Mouse (Mus musculus) thymus, adult 2 months (tissue): ENCODE data around the gene Jarid2. TPM values are rescaled to one million over a fixed set of nuclear protein-coding genes. Genes with fewer than 3 reads are reported as not detected.

Experiments used
- DNase-seq: peaks from one replicate; pipeline ENCODE4 v3.0.0; 2021
- H3K27ac ChIP-seq: fragments of 200-500 bp; 2 replicates; pipeline ENCODE4 v1.5.1; 2012; ENCODE audit warnings: low read length, control low read depth; ENCODE audit not compliant: control insufficient read depth, insufficient read depth
- H3K27me3 ChIP-seq: fragments of 200-500 bp; 2 replicates; pipeline ENCODE4 v1.6.1; 2012; ENCODE audit warnings: mild to moderate bottlenecking, low read length, moderate library complexity, mixed read lengths; ENCODE audit not compliant: control insufficient read depth, insufficient read depth
- H3K36me3 ChIP-seq: fragments of 200-500 bp; 2 replicates; pipeline ENCODE4 v1.6.1; 2012; ENCODE audit warnings: mild to moderate bottlenecking, low read length, moderate library complexity; ENCODE audit not compliant: control insufficient read depth, insufficient read depth
- H3K4me1 ChIP-seq: fragments of 200-500 bp; replicated peaks from 2 replicates; pipeline ENCODE4 v1.6.1; 2012; ENCODE audit warnings: low read length; ENCODE audit not compliant: control insufficient read depth, insufficient read depth
- H3K4me3 ChIP-seq: fragments of 200-500 bp; 2 replicates; pipeline ENCODE4 v1.5.1; 2012; ENCODE audit warnings: mild to moderate bottlenecking, low read length, control low read depth, moderate library complexity; ENCODE audit not compliant: control insufficient read depth, insufficient read depth
- CTCF ChIP-seq: fragments of 200-500 bp; IDR thresholded peaks from 2 replicates; pipeline ENCODE4 v1.5.1; 2012; ENCODE audit warnings: mild to moderate bottlenecking, control low read depth, low read length, moderate library complexity, borderline replicate concordance; ENCODE audit not compliant: control insufficient read depth, poor library complexity, insufficient read depth; ENCODE audit errors: extremely low read depth
- POLR2A ChIP-seq: fragments of 200-500 bp; IDR thresholded peaks from 2 replicates; pipeline ENCODE4 v1.6.1; 2012; ENCODE audit warnings: mild to moderate bottlenecking, low read length, control low read depth, moderate library complexity; ENCODE audit not compliant: control insufficient read depth, poor library complexity, insufficient read depth; ENCODE audit errors: extremely low read depth
- WGBS: fragments of 180-500 bp; shearing (Covaris S2); methylation state at CpG from one replicate; pipeline ENCODE4 v1.1.7; 2018; 5-methylcytosine and 5-hydroxymethylcytosine counted together
- polyA plus RNA-seq: library from polyadenylated mRNA; depleted of rRNA; stranded (reverse); fragments of >200 nt; gene quantifications from 2 replicates; pipeline ENCODE4 v1.2.3, GENCODE M21; 2012

The Jarid2 gene
- polyA plus RNA-seq, 1 experiment, result 23.7 TPM

- 96% methylated on average over 4 of the region's 4 CpGs for WGBS
- no peaks in the 10 kb centered on the region for H3K4me1 ChIP-seq
- H3K27me3 ChIP-seq, result no peaks in the 10 kb centered on the region
- peaks cover 9% of the 10 kb centered on the region; the same call in 1 of the 2 replicates for H3K36me3 ChIP-seq
- no peak for DNase-seq
- TF ChIP-seq CTCF (no peak), POLR2A (no peak)
- no peak overlapping the region for H3K4me3 ChIP-seq
- H3K27ac ChIP-seq, result no peak overlapping the region
Observed at GRCm38 (mm10) chr13:44881001-44881400, 151.7 kb downstream of the Jarid2 start.

- 96% methylated on average over 2 of the region's 2 CpGs for WGBS
- H3K4me1 ChIP-seq, result no peaks in the 10 kb centered on the region
- no peak for DNase-seq
- H3K36me3 ChIP-seq, result peaks cover 6% of the 10 kb centered on the region; the same call in 1 of the 2 replicates
- H3K4me3 ChIP-seq, result no peak overlapping the region
- H3K27ac ChIP-seq, result no peak overlapping the region
- no peaks in the 10 kb centered on the region for H3K27me3 ChIP-seq
- TF ChIP-seq POLR2A (no peak), CTCF (no peak)
Observed at GRCm38 (mm10) chr13:44886221-44886620, 156.9 kb downstream of the Jarid2 start.

- DNase-seq, result no peak
- Histone ChIP-seq H3K27ac (no peak overlapping the region), H3K4me1 (no peaks in the 10 kb centered on the region), H3K27me3 (no peaks in the 10 kb centered on the region), H3K36me3 (no peaks in the 10 kb centered on the region), H3K4me3 (no peak overlapping the region)
- TF ChIP-seq POLR2A (no peak), CTCF (no peak)
- WGBS, result 91% methylated on average over 2 of the region's 2 CpGs
Observed at GRCm38 (mm10) chr13:44890612-44891011, 161.3 kb downstream of the Jarid2 start.

GRCm38 (mm10) chr13:44891813-44892730, 162.8 kb downstream of the Jarid2 start:
- Histone ChIP-seq H3K36me3 (peaks cover 11% of the 10 kb centered on the region), H3K4me1 (no peaks in the 10 kb centered on the region), H3K4me3 (no peak overlapping the region), H3K27ac (no peak overlapping the region), H3K27me3 (no peaks in the 10 kb centered on the region)
- WGBS, result 97% methylated on average over 5 of the region's 5 CpGs
- TF ChIP-seq CTCF (no peak), POLR2A (no peak)
- DNase-seq, result no peak

GRCm38 (mm10) chr13:44896211-44896610, 166.9 kb downstream of the Jarid2 start:
- WGBS, result 95% methylated on average over 12 of the region's 12 CpGs
- H3K4me1 ChIP-seq, result no peaks in the 10 kb centered on the region; the same call in 1 of the 2 replicates

GRCm38 (mm10) chr13:44902299-44902698, 173.0 kb downstream of the Jarid2 start:
- no peak overlapping the region for H3K4me3 ChIP-seq
- H3K36me3 ChIP-seq, result peaks cover 33% of the 10 kb centered on the region
- no peak for DNase-seq
- TF ChIP-seq CTCF, result no peak
- TF ChIP-seq POLR2A, result no peak
- no peaks in the 10 kb centered on the region for H3K27me3 ChIP-seq
- 60% methylated on average over 6 of the region's 6 CpGs for WGBS
- H3K27ac ChIP-seq, result no peak overlapping the region
- no peaks in the 10 kb centered on the region; the same call in 1 of the 2 replicates for H3K4me1 ChIP-seq

More at GRCm38 (mm10) chr13:44896211-44896610, 166.9 kb downstream of the Jarid2 start:
- Histone ChIP-seq H3K27me3 (no peaks in the 10 kb centered on the region), H3K36me3 (peaks cover 22% of the 10 kb centered on the region), H3K4me3 (no peak overlapping the region), H3K27ac (no peak overlapping the region)
- DNase-seq, result no peak
- TF ChIP-seq CTCF (no peak), POLR2A (no peak)
